Mouse (Mus musculus): ENCODE results near the gene Rcc2. TPM values are rescaled to one million over a fixed set of nuclear protein-coding genes. Genes with fewer than 3 reads are reported as not detected.
A peak's percentile ranks its signal among the peaks of the same experiment; 100 is the strongest.

Rcc2 gene
- polyA plus RNA-seq, 1 experiment from 2014 or later = 13.8 TPM

DNA sequence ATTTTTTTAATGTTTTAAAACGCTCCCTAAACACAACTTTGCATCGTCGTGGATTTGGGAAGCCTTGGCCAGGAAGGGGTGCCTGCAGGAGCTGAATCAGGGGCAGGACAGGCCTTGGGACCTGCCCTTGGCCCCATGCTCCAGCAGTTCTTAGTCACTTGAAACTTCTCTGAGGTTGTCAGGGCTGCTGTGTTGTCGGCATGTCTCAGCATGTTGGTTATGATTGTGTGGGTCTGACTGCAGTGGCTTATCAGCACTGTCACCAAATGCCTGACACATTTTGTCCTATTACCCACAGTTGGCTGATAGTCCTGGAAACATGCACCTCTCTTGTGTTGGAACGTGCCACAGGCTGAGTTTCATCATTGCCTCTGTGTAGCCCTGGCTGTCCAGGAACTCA is 19.8 kb downstream of the Rcc2 start:
- Histone ChIP-seq H3K4me3 (no peak overlapping the region), H3K36me3 (peaks cover 80% of the 10 kb centered on the region), H3K4me1 (replicated peaks) (0 out of 2 replicates have a peak, but pooled peaks cover 9% of the 10 kb centered on the region), H3K27ac (no peak overlapping the region), H3K4me2 (no peak overlapping the region), H3K27me3 (no peaks in the 10 kb centered on the region), H3K9me3 (no peaks in the 10 kb centered on the region), H3K9ac (no peak overlapping the region)
- ATAC-seq (ENCODE audit: low FRiP score) = no peak
- WGBS = 92% methylated on average over 5 of the region's 5 CpGs

DNA sequence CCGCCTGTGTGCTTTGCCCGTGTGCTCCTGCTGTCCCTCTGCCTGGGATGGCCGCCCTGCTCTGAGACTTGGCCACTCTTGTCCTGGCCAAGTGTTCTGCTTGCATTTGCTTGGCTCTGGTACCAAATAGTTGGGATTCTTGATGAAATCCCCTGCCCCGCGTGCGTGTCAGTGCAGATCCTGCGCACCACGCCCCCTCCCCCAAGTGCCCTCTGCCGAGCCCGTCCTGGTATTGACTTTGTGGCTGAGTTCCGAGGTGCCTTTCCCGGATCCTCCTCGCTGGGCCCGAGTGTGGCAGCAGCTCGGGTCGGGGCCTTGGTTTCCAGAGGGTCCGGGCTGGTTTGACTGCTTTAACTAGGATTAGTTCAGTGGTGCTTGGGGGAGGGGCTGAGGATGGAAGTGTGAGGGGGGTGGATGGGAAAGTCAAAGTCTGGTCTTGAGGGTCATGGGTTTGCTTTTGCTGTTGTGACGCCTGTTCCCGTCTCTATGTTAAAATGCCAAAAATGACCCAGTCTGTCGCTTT is 21.7 kb downstream of the Rcc2 start:
- H3K27ac ChIP-seq = no peak overlapping the region
- H3K4me2 ChIP-seq = no peak overlapping the region
- 0 out of 2 replicates have a peak, but pooled peaks cover 9% of the 10 kb centered on the region for H3K4me1 ChIP-seq (replicated peaks)
- ATAC-seq (ENCODE audit: low FRiP score) = no peak
- H3K9ac ChIP-seq = no peak overlapping the region
- H3K4me3 ChIP-seq = no peak overlapping the region
- 91% methylated on average over 20 of the region's 20 CpGs for WGBS
- H3K27me3 ChIP-seq = no peaks in the 10 kb centered on the region
- peaks cover 61% of the 10 kb centered on the region for H3K36me3 ChIP-seq
- no peaks in the 10 kb centered on the region for H3K9me3 ChIP-seq

DNA sequence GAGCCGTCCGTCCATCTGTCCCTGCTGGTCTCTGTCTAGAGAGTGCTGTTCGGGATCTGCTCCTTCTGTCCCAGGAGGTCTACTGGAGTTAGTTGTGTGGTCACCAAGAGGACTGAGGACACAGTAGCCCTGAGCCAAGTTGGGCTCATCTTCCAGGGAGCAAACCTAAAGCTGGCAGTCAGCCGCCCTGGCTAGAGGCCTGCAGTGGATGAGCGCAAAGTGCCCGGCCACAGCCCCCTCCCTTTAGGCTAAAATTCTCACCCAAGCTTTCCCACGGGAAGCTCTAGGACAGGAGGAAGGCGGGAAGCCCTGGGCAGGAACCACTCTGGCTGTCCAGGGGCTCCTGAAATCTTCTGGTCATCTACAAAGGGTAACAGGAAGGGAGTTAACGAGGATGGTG is 22.4 kb downstream of the Rcc2 start:
- no peak for ATAC-seq (ENCODE audit: low FRiP score)
- Histone ChIP-seq H3K9ac (no peak overlapping the region), H3K4me1 (replicated peaks) (0 out of 2 replicates have a peak, but pooled peaks cover 9% of the 10 kb centered on the region), H3K4me2 (no peak overlapping the region), H3K36me3 (peaks cover 56% of the 10 kb centered on the region), H3K4me3 (no peak overlapping the region), H3K9me3 (no peaks in the 10 kb centered on the region), H3K27ac (no peak overlapping the region), H3K27me3 (no peaks in the 10 kb centered on the region)
- 80% methylated on average over 9 of the region's 9 CpGs for WGBS

DNA sequence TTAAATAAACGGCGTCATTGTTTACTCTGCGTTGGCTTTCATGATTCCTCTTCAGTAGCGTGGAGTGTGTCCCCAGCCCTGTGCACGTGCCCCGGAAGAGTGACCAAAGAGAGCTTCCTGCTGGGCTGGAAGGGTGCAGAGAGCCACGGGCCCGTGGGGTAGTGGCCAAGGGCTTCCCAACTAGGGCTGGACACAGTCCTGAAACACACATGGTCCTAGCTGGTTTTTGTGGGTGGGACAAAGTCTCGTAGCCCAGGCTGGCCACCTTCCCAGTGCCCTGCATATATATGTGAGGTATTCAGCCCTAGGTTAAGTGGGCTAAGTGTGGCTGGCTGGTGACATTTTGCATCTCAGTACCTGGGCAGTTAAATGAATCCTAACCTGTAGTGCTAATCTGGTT is 22.9 kb downstream of the Rcc2 start:
- WGBS = 86% methylated on average over 9 of the region's 9 CpGs
- peaks cover 51% of the 10 kb centered on the region for H3K36me3 ChIP-seq

DNA sequence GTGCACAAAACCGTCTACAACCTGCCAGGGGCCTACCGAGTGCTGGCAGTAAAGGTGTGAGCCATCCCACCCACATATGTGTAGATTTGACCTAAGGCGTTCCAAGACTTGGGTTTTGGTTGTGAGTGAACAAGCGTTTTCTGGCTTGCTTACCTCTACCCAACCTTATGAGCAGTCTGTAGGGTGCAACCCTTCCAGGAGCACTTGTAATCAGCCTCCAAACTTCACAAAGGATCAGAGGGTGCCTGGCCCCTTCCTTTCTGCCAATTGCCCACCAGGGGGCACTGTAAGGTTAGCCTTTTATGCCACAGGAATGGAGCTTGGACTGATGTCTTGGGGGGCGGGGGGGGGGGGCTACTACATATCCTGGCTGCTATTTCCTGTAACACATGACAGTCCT is 23.5 kb downstream of the Rcc2 start:
- 0 out of 2 replicates have a peak, but pooled peaks cover 9% of the 10 kb centered on the region for H3K4me1 ChIP-seq (replicated peaks)
- WGBS = 67% methylated on average over 5 of the region's 5 CpGs
- no peak overlapping the region for H3K9ac ChIP-seq
- no peaks in the 10 kb centered on the region for H3K27me3 ChIP-seq
- H3K4me3 ChIP-seq = no peak overlapping the region
- H3K4me2 ChIP-seq = no peak overlapping the region
- 0 out of 2 replicates have a peak, but pooled peaks have one; percentile 21 for ATAC-seq (ENCODE audit: low FRiP score)
- 0 out of 2 replicates have a peak overlapping the region, but pooled peaks have one; percentile 55 for H3K27ac ChIP-seq
- peaks cover 45% of the 10 kb centered on the region for H3K36me3 ChIP-seq
- no peaks in the 10 kb centered on the region for H3K9me3 ChIP-seq

More for the DNA sequence above, 22.9 kb downstream of the Rcc2 start:
- Histone ChIP-seq H3K27me3 (no peaks in the 10 kb centered on the region), H3K27ac (no peak overlapping the region), H3K4me1 (replicated peaks) (0 out of 2 replicates have a peak, but pooled peaks cover 9% of the 10 kb centered on the region), H3K4me3 (no peak overlapping the region), H3K9me3 (no peaks in the 10 kb centered on the region), H3K4me2 (no peak overlapping the region), H3K9ac (no peak overlapping the region)
- ATAC-seq (ENCODE audit: low FRiP score) = no peak

DNA sequence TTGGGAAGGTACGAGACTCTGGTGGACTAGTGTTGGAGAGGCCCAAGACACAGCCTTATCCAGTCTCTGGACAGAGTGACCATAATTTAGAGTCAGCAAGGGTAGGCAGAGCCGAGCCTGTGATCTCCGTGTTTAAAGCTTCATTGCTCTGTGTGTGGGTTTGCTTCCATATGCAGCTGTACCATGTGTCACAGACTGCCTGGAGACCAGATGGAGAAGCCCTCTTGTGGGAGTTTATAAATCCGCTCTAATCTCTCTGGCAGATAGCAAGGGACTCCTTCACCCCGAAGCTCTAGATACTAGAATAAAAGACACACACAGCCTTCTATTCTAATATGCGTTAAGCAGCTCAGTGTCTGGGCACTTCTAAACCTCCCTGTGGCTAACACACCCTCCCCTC is 24.4 kb downstream of the Rcc2 start:
- Histone ChIP-seq H3K4me3 (no peak overlapping the region), H3K36me3 (peaks cover 35% of the 10 kb centered on the region), H3K27ac (0 out of 2 replicates have a peak overlapping the region, but pooled peaks have one; percentile 10), H3K27me3 (no peaks in the 10 kb centered on the region), H3K4me1 (replicated peaks) (0 out of 2 replicates have a peak, but pooled peaks cover 9% of the 10 kb centered on the region), H3K9me3 (no peaks in the 10 kb centered on the region), H3K4me2 (no peak overlapping the region), H3K9ac (0 out of 2 replicates have a peak overlapping the region, but pooled peaks have one; percentile 9)
- ATAC-seq (ENCODE audit: low FRiP score) = no peak
- WGBS = 76% methylated on average over 6 of the region's 6 CpGs

DNA sequence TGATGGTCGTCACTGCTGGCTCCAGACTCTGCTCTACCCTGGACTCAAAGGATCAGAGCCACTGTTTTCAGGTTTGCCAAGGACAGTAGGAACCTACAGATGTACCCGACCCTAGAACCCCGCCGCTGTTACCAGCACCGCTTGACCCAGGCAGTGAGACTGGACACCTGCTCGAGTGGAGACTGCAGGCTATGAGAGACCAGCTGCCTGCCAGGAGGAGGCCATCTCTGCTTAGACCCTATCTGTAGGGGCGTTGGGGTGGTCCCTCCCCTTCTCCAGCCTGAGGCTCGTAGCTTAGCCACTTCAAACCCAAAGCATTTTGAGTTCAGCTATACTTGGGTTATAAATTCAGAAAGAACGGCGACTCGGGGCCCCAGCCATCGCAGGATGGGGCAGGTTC is 26.6 kb downstream of the Rcc2 start:
- Histone ChIP-seq H3K9ac (no peak overlapping the region), H3K4me1 (replicated peaks) (0 out of 2 replicates have a peak, but pooled peaks cover 9% of the 10 kb centered on the region), H3K4me3 (no peak overlapping the region), H3K36me3 (peaks cover 14% of the 10 kb centered on the region), H3K27ac (no peak overlapping the region), H3K27me3 (no peaks in the 10 kb centered on the region), H3K9me3 (no peaks in the 10 kb centered on the region), H3K4me2 (no peak overlapping the region)
- 93% methylated on average over 12 of the region's 12 CpGs for WGBS
- no peak for ATAC-seq (ENCODE audit: low FRiP score)

DNA sequence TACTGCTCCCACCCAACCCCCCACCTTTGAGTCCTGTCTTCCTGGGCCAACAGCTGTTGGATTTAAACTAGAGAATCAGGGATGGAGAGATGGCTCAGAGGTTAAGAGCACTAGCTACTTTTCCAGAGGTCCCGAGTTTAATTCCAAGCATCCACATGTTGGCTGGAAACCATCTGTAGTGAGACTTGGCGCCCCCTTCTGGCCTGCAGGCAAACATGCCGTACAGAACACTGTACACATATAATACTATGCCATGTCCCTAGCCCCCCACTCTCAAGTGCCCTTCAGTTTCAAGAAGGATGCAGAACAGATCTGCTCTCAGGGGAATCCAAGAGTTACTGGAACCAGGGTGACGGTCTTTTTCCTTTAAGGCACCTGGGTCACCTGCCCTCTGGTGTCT is 31.3 kb downstream of the Rcc2 start:
- Histone ChIP-seq H3K4me3 (no peak overlapping the region), H3K4me2 (no peak overlapping the region), H3K36me3 (no peaks in the 10 kb centered on the region), H3K27me3 (no peaks in the 10 kb centered on the region), H3K9me3 (no peaks in the 10 kb centered on the region), H3K4me1 (replicated peaks) (no peaks in the 10 kb centered on the region), H3K9ac (no peak overlapping the region), H3K27ac (no peak overlapping the region)
- no peak for ATAC-seq (ENCODE audit: low FRiP score)
- 84% methylated on average over 4 of the region's 4 CpGs for WGBS

DNA sequence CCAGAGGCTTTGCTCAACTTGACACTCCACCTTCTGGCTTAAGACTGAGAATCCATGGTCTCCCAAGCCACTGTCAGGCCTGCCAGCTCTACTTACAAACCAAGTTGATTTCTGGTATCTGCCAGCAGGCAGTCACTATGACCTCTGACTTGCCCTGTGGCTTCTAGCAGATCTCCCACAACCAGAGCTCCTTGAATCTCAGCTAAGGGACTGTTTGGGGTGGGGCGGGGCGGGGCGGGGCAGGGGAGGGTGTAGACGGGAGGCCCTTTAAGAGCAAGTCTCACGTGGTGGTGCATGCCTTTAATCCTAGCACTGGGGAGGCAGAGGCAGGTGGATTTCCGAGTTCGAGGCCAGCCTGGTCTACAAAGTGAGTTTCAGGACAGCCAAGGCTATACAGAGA is 32.5 kb downstream of the Rcc2 start:
- 78% methylated on average over 7 of the region's 7 CpGs for WGBS
- H3K36me3 ChIP-seq = no peaks in the 10 kb centered on the region
- H3K9me3 ChIP-seq = no peaks in the 10 kb centered on the region
- H3K27me3 ChIP-seq = no peaks in the 10 kb centered on the region
- no peak overlapping the region for H3K4me3 ChIP-seq
- H3K4me1 ChIP-seq (replicated peaks) = no peaks in the 10 kb centered on the region
- no peak for ATAC-seq (ENCODE audit: low FRiP score)
- no peak overlapping the region for H3K4me2 ChIP-seq
- no peak overlapping the region for H3K9ac ChIP-seq
- H3K27ac ChIP-seq = no peak overlapping the region

DNA sequence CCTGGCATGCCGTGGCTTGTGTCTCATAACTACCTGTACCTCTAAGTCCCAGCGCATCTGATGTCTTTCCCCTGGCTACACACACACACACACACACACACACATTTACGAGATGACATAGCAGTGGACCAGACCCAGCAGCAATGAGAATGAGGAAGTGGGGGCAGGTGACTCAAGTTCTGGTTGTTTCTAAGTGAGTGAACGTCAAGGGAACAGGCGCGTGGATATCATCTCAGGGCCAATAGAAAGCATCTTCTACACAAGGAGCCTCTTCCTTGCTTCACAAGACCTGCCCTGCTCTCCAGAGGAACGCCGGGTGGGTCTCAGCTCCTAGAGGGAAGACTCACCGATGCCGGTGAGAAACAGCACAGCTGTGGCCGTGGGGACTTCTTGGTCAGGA is 40.3 kb downstream of the Rcc2 start:
- H3K4me3 ChIP-seq = no peak overlapping the region
- H3K27ac ChIP-seq = no peak overlapping the region
- WGBS = 92% methylated on average over 11 of the region's 11 CpGs
- no peak overlapping the region for H3K4me2 ChIP-seq
- H3K36me3 ChIP-seq = no peaks in the 10 kb centered on the region
- no peaks in the 10 kb centered on the region for H3K27me3 ChIP-seq
- no peak for ATAC-seq (ENCODE audit: low FRiP score)
- H3K9ac ChIP-seq = no peak overlapping the region
- no peaks in the 10 kb centered on the region for H3K9me3 ChIP-seq
- H3K4me1 ChIP-seq (replicated peaks) = peaks cover 10% of the 10 kb centered on the region

DNA sequence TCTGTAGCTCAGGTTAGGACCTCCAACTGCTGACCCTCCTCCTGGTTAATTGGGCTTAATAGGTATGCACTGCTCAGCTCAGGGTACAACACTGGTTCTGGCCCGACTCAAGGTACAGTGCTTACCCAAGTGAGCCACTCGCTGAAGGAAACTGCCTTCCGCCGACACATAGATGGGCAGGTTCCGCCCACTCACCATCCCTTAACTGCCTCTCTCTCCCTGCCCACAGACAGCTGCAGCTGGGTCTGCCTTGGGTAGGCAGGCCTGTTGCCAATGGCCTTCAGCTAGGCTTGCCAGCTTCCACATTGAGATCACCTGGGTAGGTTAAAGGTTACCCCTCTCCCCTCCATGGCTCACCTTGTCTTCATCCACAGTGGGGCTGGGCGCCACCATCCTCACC is 41.1 kb downstream of the Rcc2 start:
- no peak overlapping the region for H3K4me2 ChIP-seq
- H3K27ac ChIP-seq = no peak overlapping the region
- H3K9me3 ChIP-seq = no peaks in the 10 kb centered on the region
- 92% methylated on average over 6 of the region's 6 CpGs for WGBS
- H3K4me1 ChIP-seq (replicated peaks) = peaks cover 10% of the 10 kb centered on the region
- ATAC-seq (ENCODE audit: low FRiP score) = no peak
- no peak overlapping the region for H3K4me3 ChIP-seq
- 0 out of 2 replicates have a peak, but pooled peaks cover 3% of the 10 kb centered on the region for H3K27me3 ChIP-seq
- no peak overlapping the region for H3K9ac ChIP-seq
- no peaks in the 10 kb centered on the region for H3K36me3 ChIP-seq

DNA sequence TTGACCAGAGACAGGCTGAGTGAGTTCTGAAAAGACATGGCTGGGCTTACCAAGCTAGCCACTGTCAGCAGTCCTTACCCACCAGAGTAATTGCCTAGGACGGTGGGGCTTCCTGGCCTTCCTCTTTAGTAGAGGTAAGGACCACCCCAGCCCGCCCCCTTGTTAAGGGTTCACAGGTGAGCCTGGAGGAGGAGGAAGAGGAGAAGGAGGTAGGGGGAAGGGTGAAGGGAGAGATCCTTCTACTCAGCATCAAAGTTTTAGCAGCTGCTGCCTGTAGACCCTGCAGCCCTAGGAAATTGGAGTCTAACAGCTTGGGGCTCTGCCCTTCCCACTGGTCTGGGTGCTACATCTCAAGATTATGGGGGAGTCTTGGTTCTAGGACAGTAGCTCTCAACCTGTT is 42.2 kb downstream of the Rcc2 start, which contains the start of gene Padi6:
TSS of gene Padi6 (minus strand) at position 101 of the 400 bp plus-strand sequence.
- no peak for ATAC-seq (ENCODE audit: low FRiP score)
- WGBS = 87% methylated on average over 2 of the region's 2 CpGs

DNA sequence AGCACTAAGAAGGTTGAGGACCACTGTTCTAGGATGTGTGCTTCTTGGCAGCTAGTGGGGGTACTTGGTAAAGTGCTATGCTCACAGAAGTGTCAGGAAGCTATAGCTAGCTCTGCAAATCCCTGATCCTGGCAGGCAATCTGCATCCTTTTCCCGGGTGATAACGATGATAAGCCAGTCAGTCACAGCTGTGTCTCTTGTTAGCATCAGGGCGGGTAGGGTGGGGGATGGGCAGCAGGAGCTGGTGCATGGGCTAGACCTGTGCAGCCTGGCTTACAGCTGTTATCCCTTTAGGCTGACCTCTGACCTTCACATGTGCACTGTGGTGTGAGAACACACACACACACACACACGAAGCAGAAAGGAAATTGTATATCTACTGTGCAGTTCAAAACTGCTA is 42.7 kb downstream of the Rcc2 start:
- 0 out of 2 replicates have a peak, but pooled peaks cover 7% of the 10 kb centered on the region for H3K27me3 ChIP-seq
- no peak overlapping the region for H3K4me2 ChIP-seq
- 42% methylated on average over 4 of the region's 4 CpGs for WGBS
- no peaks in the 10 kb centered on the region for H3K9me3 ChIP-seq
- H3K9ac ChIP-seq = no peak overlapping the region
- no peak overlapping the region for H3K27ac ChIP-seq
- no peak for ATAC-seq (ENCODE audit: low FRiP score)
- no peak overlapping the region for H3K4me3 ChIP-seq
- H3K36me3 ChIP-seq = no peaks in the 10 kb centered on the region
- H3K4me1 ChIP-seq (replicated peaks) = peaks cover 14% of the 10 kb centered on the region

More for the DNA sequence above, 42.2 kb downstream of the Rcc2 start, which contains the start of gene Padi6:
- Histone ChIP-seq H3K27ac (no peak within 1 kb of the TSS), H3K9me3 (no peaks in the 10 kb centered on the region), H3K4me1 (replicated peaks) (peaks cover 10% of the 10 kb centered on the region), H3K4me2 (no peak within 1 kb of the TSS), H3K27me3 (0 out of 2 replicates have a peak, but pooled peaks cover 7% of the 10 kb centered on the region), H3K4me3 (no peak within 1 kb of the TSS), H3K9ac (no peak within 1 kb of the TSS), H3K36me3 (no peaks in the 10 kb centered on the region)
